Mouse (Mus musculus) hindbrain, embryonic 13.5 days (tissue): ENCODE results near the gene Prrc2b. TPM values are rescaled to one million over a fixed set of nuclear protein-coding genes. Genes with fewer than 3 reads are reported as not detected.

Source experiments
- ATAC-seq: fragments of 200-750 bp; cut with Nextera tagmentation; 2 replicates; pipeline ENCODE4 v1.8.0; 2017; ENCODE audit warnings: moderate TSS enrichment; ENCODE audit not compliant: low FRiP score
- H3K27ac ChIP-seq: fragments of 300-500 bp; sonication (generic); 2 replicates; pipeline ENCODE4 v1.5.1; 2015; ENCODE audit warnings: inconsistent platforms, mild to moderate bottlenecking, moderate library complexity
- H3K27me3 ChIP-seq: fragments of 300-500 bp; sonication (generic); 2 replicates; pipeline ENCODE4 v1.6.1; 2015; ENCODE audit warnings: mild to moderate bottlenecking, inconsistent platforms
- H3K36me3 ChIP-seq: fragments of 300-500 bp; sonication (generic); 2 replicates; pipeline ENCODE4 v1.6.1; 2015; ENCODE audit warnings: mild to moderate bottlenecking, inconsistent platforms
- H3K4me1 ChIP-seq: fragments of 300-500 bp; sonication (generic); replicated peaks from 2 replicates; pipeline ENCODE4 v1.6.1; 2015; ENCODE audit warnings: inconsistent platforms
- H3K4me2 ChIP-seq: fragments of 300-500 bp; sonication (generic); 2 replicates; pipeline ENCODE4 v1.6.1; 2015; ENCODE audit warnings: inconsistent platforms, mild to moderate bottlenecking, moderate library complexity
- H3K4me3 ChIP-seq: fragments of 300-500 bp; sonication (generic); 2 replicates; pipeline ENCODE4 v1.5.1; 2015; ENCODE audit warnings: mild to moderate bottlenecking, inconsistent platforms
- H3K9ac ChIP-seq: fragments of 300-500 bp; sonication (generic); 2 replicates; pipeline ENCODE4 v1.6.1; 2015; ENCODE audit warnings: mild to moderate bottlenecking, inconsistent platforms
- H3K9me3 ChIP-seq: fragments of 300-500 bp; sonication (generic); 2 replicates; pipeline ENCODE4 v1.6.1; 2016; ENCODE audit warnings: inconsistent platforms
- WGBS: fragments of 180-500 bp; shearing (Covaris S2); methylation state at CpG from one replicate; pipeline ENCODE4 v1.1.7; 2015; 5-methylcytosine and 5-hydroxymethylcytosine counted together
- polyA plus RNA-seq: library from polyadenylated mRNA; unstranded; fragments of >200 nt; fragmentation: Nextera tagmentation; extraction: Ambion mirVana; gene quantifications from 2 replicates; pipeline ENCODE4 v1.2.1, GENCODE M21; 2015

Gene Prrc2b
- polyA plus RNA-seq, 1 experiment from 2014 or later, result 68.8 TPM

DNA sequence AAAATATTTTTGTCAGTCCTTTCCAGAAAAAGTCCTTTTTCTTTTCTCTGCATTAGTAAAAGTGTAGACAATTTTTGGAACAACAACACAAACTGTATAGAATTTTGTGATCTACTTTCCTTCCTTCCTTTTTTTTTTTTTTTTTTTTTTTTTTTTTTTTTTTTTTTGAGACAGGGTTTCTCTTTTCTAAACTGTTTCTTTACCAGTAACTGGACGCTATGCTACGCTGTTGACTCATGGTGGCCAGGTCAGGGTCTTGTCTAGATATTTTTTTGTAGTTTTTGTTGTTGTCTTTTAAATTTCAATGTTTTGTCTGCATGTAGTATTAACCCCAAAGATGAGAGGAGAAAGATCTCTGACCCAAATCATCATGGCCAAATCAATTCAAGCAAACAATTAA, 29.1 kb upstream of the Prrc2b start:
- H3K27me3 ChIP-seq, result no peaks in the 10 kb centered on the region
- no peak overlapping the region for H3K27ac ChIP-seq
- H3K36me3 ChIP-seq, result no peaks in the 10 kb centered on the region
- no peak overlapping the region for H3K4me3 ChIP-seq
- no peaks in the 10 kb centered on the region for H3K4me1 ChIP-seq
- H3K9me3 ChIP-seq, result no peaks in the 10 kb centered on the region
- no peak overlapping the region for H3K4me2 ChIP-seq
- WGBS, result 84% methylated on average over 2 of the region's 2 CpGs
- no peak for ATAC-seq
- H3K9ac ChIP-seq, result no peak overlapping the region

- no peak overlapping the region for H3K4me2 ChIP-seq
- H3K9me3 ChIP-seq, result no peaks in the 10 kb centered on the region
- WGBS, result 35% methylated on average over 16 of the region's 16 CpGs
- no peak overlapping the region for H3K4me3 ChIP-seq
- peaks cover 14% of the 10 kb centered on the region for H3K4me1 ChIP-seq
- no peaks in the 10 kb centered on the region for H3K36me3 ChIP-seq
- no peak overlapping the region for H3K27ac ChIP-seq
- ATAC-seq, result no peak
- H3K27me3 ChIP-seq, result 0 out of 2 replicates have a peak, but pooled peaks cover 6% of the 10 kb centered on the region
- no peak overlapping the region for H3K9ac ChIP-seq
Measured at GRCm38 (mm10) chr2:32127653-32128535, 23.0 kb upstream of the Prrc2b start.

- WGBS, result 88% methylated on average over 5 of the region's 5 CpGs
- Histone ChIP-seq H3K27me3 (0 out of 2 replicates have a peak, but pooled peaks cover 6% of the 10 kb centered on the region), H3K36me3 (no peaks in the 10 kb centered on the region), H3K27ac (no peak overlapping the region), H3K4me2 (no peak overlapping the region), H3K9me3 (no peaks in the 10 kb centered on the region), H3K4me1 (peaks cover 14% of the 10 kb centered on the region), H3K4me3 (no peak overlapping the region), H3K9ac (no peak overlapping the region)
- ATAC-seq, result no peak
Measured at GRCm38 (mm10) chr2:32128536-32128841, 22.4 kb upstream of the Prrc2b start.

GRCm38 (mm10) chr2:32129383-32130074, 21.4 kb upstream of the Prrc2b start:
- WGBS, result 56% methylated on average over 11 of the region's 11 CpGs

DNA sequence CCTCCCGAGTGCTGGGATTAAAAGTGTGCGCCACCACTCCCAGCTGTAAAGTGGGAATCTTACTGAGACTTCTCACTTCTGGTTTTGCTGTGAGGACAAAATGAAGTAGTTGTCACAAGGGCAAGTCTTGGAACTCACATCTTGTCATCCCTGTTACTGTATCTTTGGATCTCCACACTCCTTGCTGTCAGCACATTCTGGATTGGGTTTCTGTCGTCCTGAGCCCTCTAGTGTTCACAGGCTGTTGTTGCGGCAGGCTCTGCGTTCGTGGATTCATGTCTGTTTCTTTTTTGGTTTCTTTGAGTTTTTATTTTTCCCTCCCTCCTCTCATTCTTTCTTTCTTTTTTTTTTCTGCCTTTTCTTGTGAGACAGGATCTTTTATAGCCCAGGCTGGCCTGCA, 20.4 kb upstream of the Prrc2b start:
- Histone ChIP-seq H3K4me1 (peaks cover 14% of the 10 kb centered on the region), H3K4me3 (no peak overlapping the region), H3K27ac (no peak overlapping the region), H3K9ac (no peak overlapping the region), H3K36me3 (no peaks in the 10 kb centered on the region), H3K9me3 (no peaks in the 10 kb centered on the region), H3K4me2 (no peak overlapping the region), H3K27me3 (0 out of 2 replicates have a peak, but pooled peaks cover 6% of the 10 kb centered on the region)
- no peak for ATAC-seq
- 35% methylated on average over 6 of the region's 6 CpGs for WGBS

More at GRCm38 (mm10) chr2:32129383-32130074, 21.4 kb upstream of the Prrc2b start:
- Histone ChIP-seq H3K36me3 (no peaks in the 10 kb centered on the region), H3K27ac (no peak overlapping the region), H3K4me1 (peaks cover 14% of the 10 kb centered on the region), H3K4me3 (no peak overlapping the region), H3K9ac (no peak overlapping the region; the same call in 1 of the 2 replicates), H3K27me3 (0 out of 2 replicates have a peak, but pooled peaks cover 6% of the 10 kb centered on the region), H3K4me2 (no peak overlapping the region), H3K9me3 (no peaks in the 10 kb centered on the region)
- ATAC-seq, result no peak

DNA sequence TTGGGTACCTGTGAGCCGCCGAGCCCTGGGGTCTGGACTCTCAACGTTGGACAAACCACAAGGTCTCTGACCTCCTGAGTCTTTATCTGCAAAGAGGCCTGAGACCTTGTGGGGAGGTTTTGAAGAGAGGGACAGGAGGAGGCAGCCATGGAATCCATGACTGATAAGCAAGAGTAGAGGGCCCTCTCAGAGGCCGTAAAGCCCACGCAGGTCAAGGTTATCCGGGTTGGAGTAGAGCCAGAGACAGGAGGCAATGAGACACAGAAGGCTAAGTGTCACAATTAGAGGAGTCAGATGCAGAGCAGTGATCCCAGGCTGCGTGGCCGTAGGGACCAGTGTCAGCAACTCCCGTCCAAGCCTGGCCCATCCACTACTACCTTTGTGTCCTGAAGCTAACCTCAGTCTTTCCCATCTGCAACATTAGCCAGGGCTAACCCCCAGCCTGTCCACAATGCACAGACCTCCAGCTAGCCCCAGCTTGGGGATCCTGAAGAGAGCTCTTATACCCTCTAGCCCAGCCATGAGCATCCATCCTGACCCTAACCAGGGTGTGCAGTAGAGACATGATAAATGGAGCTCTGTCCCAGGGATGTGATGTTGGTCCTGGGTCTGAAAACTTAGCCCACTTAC, 19.6 kb upstream of the Prrc2b start:
- H3K27me3 ChIP-seq, result 0 out of 2 replicates have a peak, but pooled peaks cover 6% of the 10 kb centered on the region
- 85% methylated on average over 9 of the region's 9 CpGs for WGBS
- H3K9me3 ChIP-seq, result no peaks in the 10 kb centered on the region
- H3K4me1 ChIP-seq, result peaks cover 14% of the 10 kb centered on the region
- no peak overlapping the region for H3K9ac ChIP-seq
- H3K4me2 ChIP-seq, result no peak overlapping the region
- H3K27ac ChIP-seq, result no peak overlapping the region
- ATAC-seq, result no peak
- no peak overlapping the region for H3K4me3 ChIP-seq
- no peaks in the 10 kb centered on the region for H3K36me3 ChIP-seq

DNA sequence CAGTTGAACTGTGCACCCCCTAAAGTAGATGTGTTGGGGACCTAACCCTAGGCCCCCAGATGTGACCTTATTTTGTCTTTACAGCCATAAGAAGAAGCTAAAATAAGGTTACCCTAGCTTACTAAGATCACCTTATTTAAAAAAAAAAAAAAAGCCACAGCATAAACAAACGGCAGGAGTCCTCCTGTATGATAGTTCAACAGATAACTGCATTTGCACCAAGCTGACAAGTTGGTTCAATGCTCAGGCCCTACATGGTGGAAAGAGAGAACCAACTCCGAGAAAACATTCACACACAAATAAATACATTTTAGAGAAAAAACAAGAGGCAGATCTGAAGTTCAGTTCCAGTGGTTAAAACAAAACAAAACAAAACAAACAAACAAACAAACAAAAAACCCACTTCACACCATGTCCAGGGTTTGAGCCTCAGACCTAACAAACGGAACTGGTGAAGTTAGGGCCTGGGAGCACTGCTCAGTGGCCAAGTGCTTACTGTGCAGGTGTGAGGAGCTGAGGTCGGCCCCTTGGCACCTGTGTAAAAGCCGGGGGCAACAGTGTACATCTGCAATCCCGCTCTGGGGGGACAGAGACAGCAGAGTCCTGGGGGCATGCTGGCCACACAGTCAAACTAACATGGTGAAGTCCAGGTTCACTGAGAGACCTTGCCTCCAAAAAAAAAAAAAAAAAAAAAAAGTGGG, 18.9 kb upstream of the Prrc2b start:
- H3K27ac ChIP-seq, result no peak overlapping the region
- H3K27me3 ChIP-seq, result 0 out of 2 replicates have a peak, but pooled peaks cover 6% of the 10 kb centered on the region
- no peaks in the 10 kb centered on the region for H3K9me3 ChIP-seq
- WGBS, result 66% methylated on average over 6 of the region's 6 CpGs
- no peak for ATAC-seq
- no peak overlapping the region for H3K4me3 ChIP-seq
- H3K36me3 ChIP-seq, result no peaks in the 10 kb centered on the region
- no peak overlapping the region for H3K9ac ChIP-seq
- H3K4me2 ChIP-seq, result no peak overlapping the region
- H3K4me1 ChIP-seq, result peaks cover 17% of the 10 kb centered on the region

- WGBS, result 3% methylated on average over 12 of the region's 12 CpGs
- H3K27ac ChIP-seq, result no peak overlapping the region
- 0 out of 2 replicates have a peak overlapping the region, but pooled peaks have one; percentile 11 for H3K4me2 ChIP-seq
Measured at GRCm38 (mm10) chr2:32132567-32132992, 18.3 kb upstream of the Prrc2b start.

DNA sequence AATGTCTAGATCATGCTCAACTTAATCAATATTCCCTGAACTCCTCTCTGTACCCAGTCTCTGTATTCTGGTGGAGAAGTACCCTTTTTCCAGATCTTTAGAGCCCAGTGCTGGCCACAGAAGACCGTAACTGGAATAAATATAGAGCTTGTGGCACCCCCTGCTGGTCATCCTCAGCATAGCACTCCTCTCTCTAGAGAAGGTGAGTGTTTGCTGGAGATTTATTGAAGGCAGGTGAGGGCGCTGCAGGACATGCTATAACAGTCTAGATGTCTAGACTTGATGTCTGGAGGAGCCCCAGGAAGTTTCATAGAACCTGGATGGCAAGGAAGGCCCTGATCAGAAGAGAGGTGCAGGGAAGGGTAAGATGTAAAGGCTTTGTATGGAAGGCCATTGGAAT, 16.8 kb upstream of the Prrc2b start:
- Histone ChIP-seq H3K9me3 (no peaks in the 10 kb centered on the region), H3K36me3 (no peaks in the 10 kb centered on the region), H3K4me2 (no peak overlapping the region), H3K27ac (no peak overlapping the region), H3K4me1 (peaks cover 24% of the 10 kb centered on the region), H3K9ac (no peak overlapping the region), H3K27me3 (no peaks in the 10 kb centered on the region), H3K4me3 (no peak overlapping the region)
- ATAC-seq, result no peak
- WGBS, result 3% methylated on average over 2 of the region's 2 CpGs

More at GRCm38 (mm10) chr2:32132567-32132992, 18.3 kb upstream of the Prrc2b start:
- Histone ChIP-seq H3K9me3 (no peaks in the 10 kb centered on the region), H3K36me3 (no peaks in the 10 kb centered on the region), H3K27me3 (0 out of 2 replicates have a peak, but pooled peaks cover 6% of the 10 kb centered on the region), H3K9ac (no peak overlapping the region), H3K4me1 (peaks cover 22% of the 10 kb centered on the region), H3K4me3 (no peak overlapping the region)
- ATAC-seq, result no peak

DNA sequence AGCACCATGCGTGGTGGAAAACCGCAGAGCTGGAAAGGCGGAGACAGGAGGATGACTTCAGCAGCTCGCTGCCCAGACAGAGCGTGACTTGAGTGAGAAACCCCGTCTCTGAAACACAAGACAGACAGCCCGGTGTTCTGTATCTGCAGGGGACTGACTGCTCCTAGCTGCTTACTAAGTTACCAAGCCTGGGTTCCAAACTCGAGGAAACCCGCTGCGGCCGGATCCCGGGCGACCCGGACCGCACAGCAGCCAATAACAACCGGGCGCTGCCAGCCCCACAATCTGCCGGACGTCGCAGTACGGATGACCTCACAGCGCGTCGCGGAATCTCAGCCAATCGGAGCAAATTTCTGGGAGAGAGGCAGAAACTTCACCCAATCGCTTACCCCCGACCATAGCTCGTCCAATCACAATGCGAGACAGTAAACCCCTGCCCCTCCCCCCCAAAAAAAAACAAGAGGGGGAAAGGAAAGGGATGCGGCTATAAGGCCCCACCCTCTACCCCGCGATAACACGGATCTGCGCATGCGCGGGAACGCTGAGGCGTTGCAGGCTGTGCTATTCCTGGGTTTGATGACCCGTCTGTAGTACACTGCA, 13.1 kb upstream of the Prrc2b start:
- peak overlapping the region; percentile 74 for H3K4me2 ChIP-seq
- H3K27ac ChIP-seq, result peak overlapping the region; percentile 93
- peak; percentile 95 for ATAC-seq
- H3K4me1 ChIP-seq, result peaks cover 18% of the 10 kb centered on the region
- H3K36me3 ChIP-seq, result no peaks in the 10 kb centered on the region
- WGBS, result under 1% methylated on average over 40 of the region's 40 CpGs
- H3K4me3 ChIP-seq, result peak overlapping the region; percentile 60
- no peaks in the 10 kb centered on the region for H3K9me3 ChIP-seq
- no peaks in the 10 kb centered on the region for H3K27me3 ChIP-seq
- peak overlapping the region; percentile 76 for H3K9ac ChIP-seq

DNA sequence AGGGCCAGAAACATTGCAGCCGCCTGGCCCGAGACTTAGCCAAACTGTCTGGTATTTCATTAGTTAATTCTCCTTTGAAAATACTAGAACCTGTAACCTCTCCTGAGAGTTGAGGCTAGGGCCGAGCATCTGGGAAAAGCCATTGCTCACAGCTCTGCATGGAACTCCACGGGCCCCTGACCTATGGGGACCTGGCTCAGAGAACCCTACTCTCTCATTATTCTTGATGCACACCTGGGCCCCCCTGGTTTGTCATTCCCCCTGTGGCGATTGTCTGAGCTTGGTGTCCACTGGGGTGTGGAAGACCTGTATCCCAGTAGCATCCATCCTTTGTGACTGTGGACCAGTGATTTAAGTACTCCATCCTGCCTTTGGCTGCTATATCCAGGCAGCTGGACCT, 11.5 kb upstream of the Prrc2b start:
- Histone ChIP-seq H3K9ac (no peak overlapping the region), H3K4me3 (no peak overlapping the region), H3K27ac (peak overlapping the region; percentile 23; the same call in 1 of the 2 replicates), H3K36me3 (no peaks in the 10 kb centered on the region), H3K4me1 (peaks cover 17% of the 10 kb centered on the region), H3K27me3 (no peaks in the 10 kb centered on the region), H3K4me2 (no peak overlapping the region), H3K9me3 (no peaks in the 10 kb centered on the region)
- 72% methylated on average over 5 of the region's 5 CpGs for whole genome bisulfite sequencing
- no peak for ATAC-seq
